Mouse (Mus musculus) forebrain, embryonic 16.5 days (tissue): ENCODE measurements around the gene Agpat4. TPM values are rescaled to one million over a fixed set of nuclear protein-coding genes. Genes with fewer than 3 reads are reported as not detected.

Experiments
- ATAC-seq: fragments of 200-750 bp; cut with Nextera tagmentation; 2 replicates; pipeline ENCODE4 v1.8.0; 2017; ENCODE audit warnings: mild to moderate bottlenecking, moderate library complexity
- H3K27ac ChIP-seq: fragments of 300-500 bp; sonication (generic); 2 replicates; pipeline ENCODE4 v1.5.1; 2014; ENCODE audit warnings: low read length, control low read depth
- H3K27me3 ChIP-seq: fragments of 300-500 bp; sonication (generic); replicated peaks from 2 replicates; pipeline ENCODE4 v1.6.1; 2014; ENCODE audit warnings: low read length; ENCODE audit not compliant: control insufficient read depth, insufficient read depth
- H3K36me3 ChIP-seq: fragments of 300-500 bp; sonication (generic); 2 replicates; pipeline ENCODE4 v1.6.1; 2014; ENCODE audit not compliant: control insufficient read depth, insufficient read depth
- H3K4me1 ChIP-seq: fragments of 300-500 bp; sonication (generic); replicated peaks from 2 replicates; pipeline ENCODE4 v1.6.1; 2014; ENCODE audit warnings: low read length; ENCODE audit not compliant: control insufficient read depth, insufficient read depth
- H3K4me2 ChIP-seq: fragments of 300-500 bp; sonication (generic); 2 replicates; pipeline ENCODE4 v1.6.1; 2014; ENCODE audit warnings: mild to moderate bottlenecking, low read length, control low read depth
- H3K4me3 ChIP-seq: fragments of 300-500 bp; sonication (generic); replicated peaks from 2 replicates; pipeline ENCODE4 v1.5.1; 2014; ENCODE audit warnings: mild to moderate bottlenecking, low read length, control low read depth
- H3K9ac ChIP-seq: fragments of 300-500 bp; sonication (generic); replicated peaks from 2 replicates; pipeline ENCODE4 v1.6.1; 2014; ENCODE audit warnings: low read depth, low read length, control low read depth
- H3K9me3 ChIP-seq: fragments of 300-500 bp; sonication (generic); 2 replicates; pipeline ENCODE4 v1.6.1; 2016; ENCODE audit warnings: low read length; ENCODE audit not compliant: control insufficient read depth
- WGBS: fragments of 180-500 bp; shearing (Covaris S2); extraction: QIAGEN DNeasy Blood & Tissue Kit; methylation state at CpG from one replicate; pipeline ENCODE4 v1.1.7; 2014; 5-methylcytosine and 5-hydroxymethylcytosine counted together
- polyA plus RNA-seq: library from polyadenylated mRNA; unstranded; fragments of >200 nt; fragmentation: Nextera tagmentation; extraction: Ambion mirVana; gene quantifications from 2 replicates; pipeline ENCODE4 v1.2.1, GENCODE M21; 2015

The Agpat4 gene
- polyA plus RNA-seq, 1 experiment from 2014 or later, result 57.6 TPM

DNA sequence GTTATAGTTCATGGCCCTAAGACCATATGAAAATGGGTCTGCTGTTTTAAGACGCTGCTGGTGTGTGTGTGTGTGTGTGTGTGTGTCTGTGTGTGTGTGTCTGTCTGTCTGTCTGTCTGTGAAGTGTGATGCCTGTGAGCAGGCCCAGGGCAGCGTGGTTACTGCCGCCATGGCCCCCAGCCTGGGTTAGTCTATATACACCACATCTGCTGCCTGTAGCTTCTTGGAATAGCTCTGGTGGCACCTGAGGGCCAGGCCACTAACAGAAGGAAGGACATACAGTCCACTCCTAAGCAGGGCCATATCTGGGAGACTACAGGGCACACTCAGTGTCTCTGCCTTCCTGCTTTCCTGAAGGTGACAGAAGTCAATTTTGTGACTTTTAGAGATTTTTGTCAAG lies 122.2 kb downstream of the Agpat4 start:
- no peak for ATAC-seq
- Histone ChIP-seq H3K27ac (no peak overlapping the region), H3K4me2 (no peak overlapping the region), H3K27me3 (no peaks in the 10 kb centered on the region), H3K4me1 (no peaks in the 10 kb centered on the region), H3K36me3 (peaks cover 2% of the 10 kb centered on the region; the same call in 1 of the 2 replicates), H3K9ac (no peak overlapping the region), H3K9me3 (no peaks in the 10 kb centered on the region), H3K4me3 (no peak overlapping the region)
- 93% methylated on average over 3 of the region's 3 CpGs for WGBS

- Histone ChIP-seq H3K9ac (no peak overlapping the region), H3K27me3 (no peaks in the 10 kb centered on the region), H3K4me1 (no peaks in the 10 kb centered on the region), H3K9me3 (no peaks in the 10 kb centered on the region), H3K27ac (no peak overlapping the region), H3K36me3 (peaks cover 32% of the 10 kb centered on the region), H3K4me3 (no peak overlapping the region), H3K4me2 (no peak overlapping the region)
- 97% methylated on average over 19 of the region's 19 CpGs for WGBS
- no peak for ATAC-seq
Measured at GRCm38 (mm10) chr17:12249783-12250504, 131.4 kb downstream of the Agpat4 start.

DNA sequence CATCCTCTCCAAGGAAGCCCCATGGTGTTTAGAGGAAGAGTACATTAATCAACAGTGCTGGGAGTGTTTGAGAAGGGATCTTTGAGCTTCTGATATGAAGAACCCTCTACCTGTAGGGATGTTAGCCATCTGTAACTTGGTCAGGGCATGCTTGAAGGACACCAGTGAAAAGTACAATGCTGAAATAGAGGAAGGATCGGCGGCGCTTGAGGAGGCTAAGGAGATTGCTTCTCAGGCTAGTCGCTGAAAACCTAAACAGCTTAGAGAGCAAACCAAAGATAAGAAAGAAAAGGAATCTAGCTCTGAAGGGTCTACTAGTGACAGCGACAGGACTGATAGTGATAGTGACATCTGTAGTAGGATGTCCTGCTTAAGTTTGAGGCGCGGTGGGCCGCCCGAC lies 132.1 kb downstream of the Agpat4 start:
- 98% methylated on average over 9 of the region's 9 CpGs for WGBS
- no peaks in the 10 kb centered on the region for H3K27me3 ChIP-seq

DNA sequence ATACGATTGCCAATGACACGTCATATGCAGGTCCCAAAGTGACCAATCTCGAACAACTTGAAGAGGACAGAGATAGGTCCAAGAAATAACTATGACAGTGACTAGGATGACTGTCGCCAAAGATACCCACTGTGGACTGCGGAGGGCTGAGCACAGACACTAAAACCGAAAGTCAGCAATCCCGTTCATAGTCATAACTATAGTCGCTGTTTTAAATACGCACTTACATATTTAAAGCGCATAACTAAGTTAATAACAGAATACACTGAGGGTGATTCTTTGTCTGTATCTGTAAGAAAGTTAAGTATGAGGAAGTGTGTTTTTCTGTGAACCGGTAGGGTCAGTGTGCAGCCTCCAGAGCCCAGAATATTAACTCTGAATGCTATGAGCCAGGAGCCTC lies 137.6 kb downstream of the Agpat4 start:
- Histone ChIP-seq H3K36me3 (peaks cover 23% of the 10 kb centered on the region), H3K9ac (no peak overlapping the region), H3K4me3 (no peak overlapping the region), H3K4me1 (no peaks in the 10 kb centered on the region), H3K27me3 (no peaks in the 10 kb centered on the region), H3K4me2 (no peak overlapping the region), H3K27ac (no peak overlapping the region), H3K9me3 (no peaks in the 10 kb centered on the region)
- ATAC-seq, result no peak
- 97% methylated on average over 11 of the region's 11 CpGs for WGBS

More for the DNA sequence above, 132.1 kb downstream of the Agpat4 start:
- H3K9me3 ChIP-seq, result no peaks in the 10 kb centered on the region
- H3K36me3 ChIP-seq, result peaks cover 33% of the 10 kb centered on the region
- H3K4me3 ChIP-seq, result no peak overlapping the region
- ATAC-seq, result no peak
- no peak overlapping the region for H3K9ac ChIP-seq
- no peaks in the 10 kb centered on the region for H3K4me1 ChIP-seq
- H3K4me2 ChIP-seq, result no peak overlapping the region
- H3K27ac ChIP-seq, result no peak overlapping the region

DNA sequence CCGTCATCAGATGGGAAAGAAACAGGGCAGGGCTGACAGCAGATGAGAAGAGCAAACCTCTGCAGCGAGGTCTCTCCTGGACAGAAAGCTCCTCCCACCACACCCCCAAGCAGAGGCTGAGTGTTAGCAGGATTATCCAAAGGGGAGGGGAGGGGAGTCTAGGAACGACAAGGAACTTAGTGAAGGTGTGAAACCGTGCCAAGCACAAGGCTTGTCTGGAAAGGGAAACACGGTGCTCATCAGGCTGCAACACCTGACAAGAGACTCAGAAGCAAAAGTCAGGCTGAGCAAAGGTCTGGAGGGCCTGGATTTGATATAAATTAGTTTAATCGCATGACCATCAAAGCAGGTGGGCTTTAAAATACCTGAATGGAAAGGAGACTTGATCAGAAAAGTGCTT lies 140.0 kb downstream of the Agpat4 start:
- no peak for ATAC-seq
- no peaks in the 10 kb centered on the region for H3K4me1 ChIP-seq
- no peak overlapping the region for H3K4me2 ChIP-seq
- H3K36me3 ChIP-seq, result peaks cover 13% of the 10 kb centered on the region
- H3K27me3 ChIP-seq, result no peaks in the 10 kb centered on the region
- no peak overlapping the region for H3K27ac ChIP-seq
- no peak overlapping the region for H3K9ac ChIP-seq
- 67% methylated on average over 6 of the region's 6 CpGs for WGBS
- no peak overlapping the region for H3K4me3 ChIP-seq
- no peaks in the 10 kb centered on the region for H3K9me3 ChIP-seq

- 94% methylated on average over 8 of the region's 8 CpGs for WGBS
- no peak overlapping the region for H3K27ac ChIP-seq
- H3K9ac ChIP-seq, result no peak overlapping the region
- peaks cover under 1% of the 10 kb centered on the region; the same call in 1 of the 2 replicates for H3K36me3 ChIP-seq
- no peak overlapping the region for H3K4me2 ChIP-seq
- no peaks in the 10 kb centered on the region for H3K27me3 ChIP-seq
- no peak overlapping the region for H3K4me3 ChIP-seq
- no peaks in the 10 kb centered on the region for H3K4me1 ChIP-seq
- ATAC-seq, result no peak
- no peaks in the 10 kb centered on the region for H3K9me3 ChIP-seq
Measured at GRCm38 (mm10) chr17:12259957-12260356, 141.5 kb downstream of the Agpat4 start.

GRCm38 (mm10) chr17:12261376-12261775 lies 142.9 kb downstream of the Agpat4 start:
- 90% methylated on average over 7 of the region's 7 CpGs for WGBS
- no peaks in the 10 kb centered on the region for H3K9me3 ChIP-seq
- no peak for ATAC-seq
- H3K36me3 ChIP-seq, result no peaks in the 10 kb centered on the region
- no peak overlapping the region for H3K4me3 ChIP-seq
- no peak overlapping the region for H3K27ac ChIP-seq
- no peak overlapping the region for H3K9ac ChIP-seq
- H3K27me3 ChIP-seq, result no peaks in the 10 kb centered on the region
- peaks cover 6% of the 10 kb centered on the region for H3K4me1 ChIP-seq
- no peak overlapping the region for H3K4me2 ChIP-seq

GRCm38 (mm10) chr17:12261887-12262286 lies 143.4 kb downstream of the Agpat4 start:
- ATAC-seq, result no peak

GRCm38 (mm10) chr17:12262851-12263250 lies 144.3 kb downstream of the Agpat4 start:
- no peak overlapping the region for H3K27ac ChIP-seq
- H3K4me1 ChIP-seq, result peaks cover 15% of the 10 kb centered on the region
- no peaks in the 10 kb centered on the region for H3K27me3 ChIP-seq
- 92% methylated on average over 8 of the region's 8 CpGs for WGBS
- no peak overlapping the region for H3K9ac ChIP-seq
- H3K36me3 ChIP-seq, result no peaks in the 10 kb centered on the region
- H3K9me3 ChIP-seq, result no peaks in the 10 kb centered on the region
- H3K4me2 ChIP-seq, result no peak overlapping the region
- H3K4me3 ChIP-seq, result no peak overlapping the region
- ATAC-seq, result no peak

More at GRCm38 (mm10) chr17:12261887-12262286, 143.4 kb downstream of the Agpat4 start:
- Histone ChIP-seq H3K4me1 (peaks cover 11% of the 10 kb centered on the region), H3K36me3 (no peaks in the 10 kb centered on the region), H3K27me3 (no peaks in the 10 kb centered on the region), H3K9me3 (no peaks in the 10 kb centered on the region), H3K4me3 (no peak overlapping the region), H3K9ac (no peak overlapping the region), H3K27ac (no peak overlapping the region), H3K4me2 (no peak overlapping the region)
- 81% methylated on average over 2 of the region's 2 CpGs for WGBS
